Mouse (Mus musculus): Measurements from ENCODE around the gene Tas1r3. TPM values are rescaled to one million over a fixed set of nuclear protein-coding genes. Genes with fewer than 3 reads are reported as not detected.

The Tas1r3 gene
- total RNA-seq (2021) = under 1 TPM; 0.27 to 0.42 TPM
- long read RNA-seq, experiment 1, partial matches to known transcripts = 1 of 1 reads
- long read RNA-seq, experiment 1, other reads (novel, unspliced or antisense) = 0 of 1 reads
- long read RNA-seq, experiment 2 = 0 reads

GRCm38 (mm10) chr4:155863001-155863400 is at the start of gene Tas1r3:
TSS of gene Tas1r3 (minus strand) at chr4:155863362.
- DNase-seq (ENCODE audit: low spot score in 2 of 2) = no peak

- DNase-seq (ENCODE audit: low spot score in 2 of 2) = no peak
Measured at GRCm38 (mm10) chr4:155908751-155909150, 45.6 kb upstream of the Tas1r3 start.

- DNase-seq (ENCODE audit: low spot score in 2 of 2) = peak; percentile 1 to 13
Measured at GRCm38 (mm10) chr4:155908281-155908680, 45.1 kb upstream of the Tas1r3 start.

DNA sequence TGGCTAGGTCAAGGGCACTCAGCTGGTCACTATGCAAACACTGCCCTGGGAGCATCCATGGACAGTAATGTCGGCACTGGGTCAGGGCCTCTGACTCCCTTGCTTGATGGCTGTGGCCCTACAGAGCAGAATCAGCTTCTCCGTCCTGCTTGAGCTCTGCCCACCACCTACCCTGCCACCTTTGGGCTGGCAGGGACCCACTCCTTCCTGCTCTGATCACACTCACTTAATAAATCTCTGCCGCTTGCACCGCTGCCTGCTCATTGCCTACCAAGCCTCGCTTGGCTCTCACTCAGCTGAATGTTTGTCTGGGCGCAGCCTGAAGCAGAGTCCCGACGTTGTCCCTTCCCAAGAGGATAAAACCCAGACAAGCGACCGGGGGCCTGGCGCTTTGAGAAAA is 43.8 kb upstream of the Tas1r3 start:
- DNase-seq (ENCODE audit: low spot score in 2 of 2) = peak; percentile 1 to 15

DNA sequence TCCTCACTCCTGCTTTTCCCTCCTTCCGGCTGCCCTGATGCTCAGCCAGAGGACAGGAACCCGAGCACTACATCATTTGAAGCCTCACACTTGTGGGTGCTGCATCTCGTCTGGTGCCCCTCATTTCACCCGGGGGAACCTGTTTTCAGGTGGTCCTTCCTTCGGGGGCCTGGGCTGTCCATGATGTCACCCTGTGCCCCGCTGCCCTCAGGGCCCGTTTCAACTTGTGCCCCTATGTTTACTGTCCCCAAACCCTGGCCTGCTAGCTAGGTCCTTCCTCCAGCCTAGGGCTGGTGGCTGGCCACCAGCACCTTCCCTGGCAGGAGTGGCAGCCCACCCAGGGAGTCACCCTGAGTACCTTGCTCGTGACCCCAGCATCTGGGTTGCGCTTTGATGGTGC is 43.0 kb upstream of the Tas1r3 start:
- DNase-seq (ENCODE audit: low spot score in 2 of 2) = peak in 1 of 2 experiments; percentile 16

GRCm38 (mm10) chr4:155905634-155906033 is 42.5 kb upstream of the Tas1r3 start:
- DNase-seq (ENCODE audit: low spot score in 2 of 2) = peak in 1 of 2 experiments; percentile 17

- peak in 1 of 2 experiments; percentile 18 for DNase-seq (ENCODE audit: low spot score in 2 of 2)
Measured at GRCm38 (mm10) chr4:155904318-155905102, 41.3 kb upstream of the Tas1r3 start.

DNA sequence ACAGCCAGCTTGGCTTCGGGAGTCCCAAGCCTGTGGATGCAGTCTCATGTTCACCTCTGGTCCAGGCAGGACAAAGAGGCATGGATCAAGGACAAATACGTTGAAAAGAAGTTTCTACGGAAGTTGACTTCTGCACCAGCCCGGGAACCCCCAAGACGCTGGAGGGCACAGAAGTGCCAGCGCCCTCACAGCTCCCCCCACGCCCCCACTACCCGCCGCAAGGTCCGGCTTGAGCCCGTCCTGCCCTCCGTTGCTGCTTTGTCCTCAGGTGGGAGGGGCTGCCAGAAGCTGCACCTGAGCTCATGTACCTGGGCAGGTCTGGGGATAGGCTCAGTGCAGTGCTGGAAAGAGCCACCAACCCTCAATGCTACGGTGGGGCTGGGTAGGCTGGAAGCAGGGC is 40.1 kb upstream of the Tas1r3 start:
- DNase-seq (ENCODE audit: low spot score in 2 of 2) = peak in 1 of 2 experiments; percentile 17

- DNase-seq (ENCODE audit: low spot score in 2 of 2) = peak; percentile 1 to 23
Measured at GRCm38 (mm10) chr4:155901205-155901604, 38.0 kb upstream of the Tas1r3 start.

DNA sequence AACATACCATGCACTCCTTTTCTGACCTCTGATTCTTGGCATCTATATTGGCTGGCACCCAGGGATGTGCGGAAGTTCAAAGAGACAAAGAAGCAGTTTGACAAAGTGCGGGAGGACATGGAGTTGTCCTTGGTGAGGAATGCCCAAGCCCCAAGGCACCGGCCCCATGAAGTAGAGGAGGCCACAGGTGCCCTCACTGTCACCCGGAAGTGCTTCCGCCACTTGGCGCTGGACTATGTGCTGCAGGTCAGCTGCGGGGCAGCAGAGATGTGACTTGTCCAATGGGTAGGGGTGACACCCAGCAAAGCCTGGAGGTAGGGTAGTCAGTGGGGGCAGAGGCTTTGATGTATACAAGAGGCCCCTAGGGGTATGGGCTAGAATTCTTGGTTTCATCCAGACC is 36.2 kb upstream of the Tas1r3 start:
- DNase-seq (ENCODE audit: low spot score in 2 of 2) = peak in 1 of 2 experiments; percentile 18

- no peak for DNase-seq (ENCODE audit: low spot score in 2 of 2)
Measured at GRCm38 (mm10) chr4:155898318-155898717, 35.2 kb upstream of the Tas1r3 start.

DNA sequence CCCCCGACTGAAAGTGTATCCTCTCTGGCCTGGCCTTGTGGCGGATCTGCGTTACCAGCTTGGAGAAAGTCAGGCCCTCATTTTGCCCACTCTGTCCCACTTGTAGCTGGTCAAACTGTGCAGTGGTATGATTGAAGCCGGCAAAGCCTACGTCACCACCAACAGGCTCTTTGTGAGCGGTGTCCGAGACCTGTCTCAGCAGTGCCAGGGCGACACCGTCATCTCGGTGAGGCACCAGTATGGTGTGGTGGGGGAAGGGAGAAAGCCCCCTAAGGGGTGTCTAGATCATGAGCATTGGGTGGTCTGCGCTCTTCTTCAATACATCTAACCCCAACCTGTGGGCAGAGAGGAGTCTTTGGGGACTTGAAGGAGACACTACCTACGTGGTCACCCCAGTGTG is 33.3 kb upstream of the Tas1r3 start:
- DNase-seq (ENCODE audit: low spot score in 2 of 2) = peak in 1 of 2 experiments; percentile 20

- peak; percentile 2 to 20 for DNase-seq (ENCODE audit: low spot score in 2 of 2)
Measured at GRCm38 (mm10) chr4:155895826-155896225, 32.7 kb upstream of the Tas1r3 start.

GRCm38 (mm10) chr4:155895216-155895615 is 32.1 kb upstream of the Tas1r3 start:
- peak; percentile 29 to 44 for DNase-seq (ENCODE audit: low spot score in 2 of 2)

- DNase-seq (ENCODE audit: low spot score in 2 of 2) = peak; percentile 49 to 65
Measured at GRCm38 (mm10) chr4:155894311-155894881, 31.2 kb upstream of the Tas1r3 start.

- peak in 1 of 2 experiments; percentile 13 for DNase-seq (ENCODE audit: low spot score in 2 of 2)
Measured at GRCm38 (mm10) chr4:155893212-155893690, 30.1 kb upstream of the Tas1r3 start.

DNA sequence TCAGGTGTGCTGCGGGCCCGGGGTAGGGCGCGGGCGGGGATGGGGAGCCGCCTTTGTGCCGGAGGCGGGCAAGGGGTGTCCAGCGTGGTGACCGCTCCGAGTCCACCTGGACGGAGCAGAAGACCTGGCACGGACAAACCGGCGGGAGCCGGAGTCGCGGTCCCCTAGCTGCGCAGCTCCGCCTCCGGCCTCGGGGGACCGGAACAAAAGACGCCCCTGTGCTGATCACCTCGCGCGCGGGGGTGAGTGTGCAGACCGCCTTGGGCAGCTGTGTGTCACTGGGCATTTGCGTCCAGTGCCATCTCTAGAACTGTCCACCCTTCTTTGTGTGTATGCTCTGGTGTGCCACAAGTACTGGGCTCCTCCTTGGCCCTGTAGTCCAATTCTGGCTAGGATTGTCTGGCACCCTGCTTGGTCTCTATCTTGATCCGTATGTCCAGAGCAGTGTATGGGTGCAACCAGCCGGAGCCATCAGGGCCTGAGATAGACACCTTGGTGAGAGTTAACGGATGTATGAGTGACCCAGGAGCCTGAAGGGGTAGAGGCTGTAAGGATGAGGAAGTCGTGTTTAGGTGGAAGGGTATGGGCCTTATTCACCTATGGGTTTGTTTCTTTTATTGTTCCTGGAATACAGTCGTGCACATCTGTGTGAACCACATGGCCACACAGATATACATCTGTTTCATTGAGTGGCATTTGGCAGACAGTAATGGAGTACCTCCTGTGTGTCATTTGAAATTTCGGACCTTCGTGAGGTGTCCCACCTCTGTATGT is 29.5 kb upstream of the Tas1r3 start:
- DNase-seq (ENCODE audit: low spot score in 2 of 2) = no peak

GRCm38 (mm10) chr4:155892017-155892416 is 28.9 kb upstream of the Tas1r3 start:
- DNase-seq (ENCODE audit: low spot score in 2 of 2) = peak; percentile 80 to 85

DNA sequence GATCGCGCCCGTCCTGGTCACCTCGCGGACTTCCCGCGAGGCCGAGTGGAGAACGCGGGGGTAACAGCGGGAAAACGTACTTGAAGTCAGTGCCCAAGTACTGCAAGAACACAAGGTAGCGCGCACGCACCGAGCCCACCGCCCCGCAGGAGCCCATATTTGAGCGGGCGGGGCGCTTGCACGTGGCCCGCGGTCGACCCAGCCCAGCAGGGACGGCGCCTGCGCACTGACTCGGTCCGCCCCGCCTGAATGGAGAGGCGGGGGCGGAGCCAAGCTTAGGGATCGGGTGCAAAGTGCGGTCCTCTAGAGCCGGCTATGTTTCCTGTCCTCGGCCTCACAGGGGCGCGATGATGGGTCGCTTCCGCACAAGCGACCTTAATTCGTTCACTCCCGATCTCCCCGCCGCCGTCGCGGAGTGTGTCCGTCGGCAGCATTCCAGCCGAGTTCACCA is 28.4 kb upstream of the Tas1r3 start, which contains the start of the genes Pusl1 and Acap3:
TSS of gene Pusl1 (minus strand) at position 231 of the 451 bp plus-strand sequence.
TSS of gene Acap3 (plus strand) at position 272 of the 451 bp plus-strand sequence.
- peak; percentile 97 to 98 for DNase-seq (ENCODE audit: low spot score in 2 of 2)

GRCm38 (mm10) chr4:155891011-155891471 is 27.9 kb upstream of the Tas1r3 start:
- no peak for DNase-seq (ENCODE audit: low spot score in 2 of 2)

- peak in 1 of 2 experiments; percentile 11 for DNase-seq (ENCODE audit: low spot score in 2 of 2)
Measured at GRCm38 (mm10) chr4:155889316-155889715, 26.2 kb upstream of the Tas1r3 start.

All from adrenal gland, adult 18-20 months (tissue).